Mouse (Mus musculus) heart, embryonic 11.5 days (tissue): ENCODE data around the gene Lingo1. TPM values are rescaled to one million over a fixed set of nuclear protein-coding genes. Genes with fewer than 3 reads are reported as not detected.

ENCODE experiments used
- ATAC-seq: fragments of 200-750 bp; cut with Nextera tagmentation; replicated peaks from 2 replicates; pipeline ENCODE4 v1.8.0; 2017; ENCODE audit warnings: moderate library complexity; ENCODE audit not compliant: insufficient number of reproducible peaks, low FRiP score, low TSS enrichment
- H3K27ac ChIP-seq: fragments of 300-500 bp; sonication (generic); 2 replicates; pipeline ENCODE4 v1.5.1; 2014; ENCODE audit warnings: mild to moderate bottlenecking, low read depth, low read length
- H3K27me3 ChIP-seq: fragments of 300-500 bp; sonication (generic); 2 replicates; pipeline ENCODE4 v1.6.1; 2014; ENCODE audit warnings: mild to moderate bottlenecking, low read length, mixed read lengths; ENCODE audit not compliant: control insufficient read depth, insufficient read depth
- H3K36me3 ChIP-seq: fragments of 300-500 bp; sonication (generic); 2 replicates; pipeline ENCODE4 v1.6.1; 2014; ENCODE audit warnings: mild to moderate bottlenecking, low read length, moderate library complexity, mixed read lengths; ENCODE audit not compliant: control insufficient read depth, insufficient read depth
- H3K4me1 ChIP-seq: fragments of 300-500 bp; sonication (generic); 2 replicates; pipeline ENCODE4 v1.6.1; 2014; ENCODE audit warnings: low read length; ENCODE audit not compliant: control insufficient read depth, insufficient read depth
- H3K4me2 ChIP-seq: fragments of 300-500 bp; sonication (generic); 2 replicates; pipeline ENCODE4 v1.6.1; 2014; ENCODE audit warnings: mild to moderate bottlenecking, moderate library complexity
- H3K4me3 ChIP-seq: fragments of 300-500 bp; sonication (generic); 2 replicates; pipeline ENCODE4 v1.5.1; 2014; ENCODE audit warnings: low read depth, low read length
- H3K9ac ChIP-seq: fragments of 300-500 bp; sonication (generic); 2 replicates; pipeline ENCODE4 v1.6.1; 2014; ENCODE audit warnings: mild to moderate bottlenecking, low read depth, low read length, moderate library complexity
- H3K9me3 ChIP-seq: fragments of 300-500 bp; sonication (generic); replicated peaks from 2 replicates; pipeline ENCODE4 v1.6.1; 2016; ENCODE audit warnings: low read length; ENCODE audit not compliant: control insufficient read depth
- WGBS: fragments of 180-500 bp; shearing (Covaris S2); extraction: QIAGEN DNeasy Blood & Tissue Kit; methylation state at CpG from one replicate; pipeline ENCODE4 v1.1.7; 2014; ENCODE audit not compliant: insufficient replicate concordance; 5-methylcytosine and 5-hydroxymethylcytosine counted together
- polyA plus RNA-seq: library from polyadenylated mRNA; unstranded; fragments of >200 nt; fragmentation: Nextera tagmentation; extraction: Ambion mirVana; gene quantifications from 2 replicates; pipeline ENCODE4 v1.2.1, GENCODE M21; 2014

Lingo1 gene
- polyA plus RNA-seq, 1 experiment from 2014 or later = 2.4 TPM

DNA sequence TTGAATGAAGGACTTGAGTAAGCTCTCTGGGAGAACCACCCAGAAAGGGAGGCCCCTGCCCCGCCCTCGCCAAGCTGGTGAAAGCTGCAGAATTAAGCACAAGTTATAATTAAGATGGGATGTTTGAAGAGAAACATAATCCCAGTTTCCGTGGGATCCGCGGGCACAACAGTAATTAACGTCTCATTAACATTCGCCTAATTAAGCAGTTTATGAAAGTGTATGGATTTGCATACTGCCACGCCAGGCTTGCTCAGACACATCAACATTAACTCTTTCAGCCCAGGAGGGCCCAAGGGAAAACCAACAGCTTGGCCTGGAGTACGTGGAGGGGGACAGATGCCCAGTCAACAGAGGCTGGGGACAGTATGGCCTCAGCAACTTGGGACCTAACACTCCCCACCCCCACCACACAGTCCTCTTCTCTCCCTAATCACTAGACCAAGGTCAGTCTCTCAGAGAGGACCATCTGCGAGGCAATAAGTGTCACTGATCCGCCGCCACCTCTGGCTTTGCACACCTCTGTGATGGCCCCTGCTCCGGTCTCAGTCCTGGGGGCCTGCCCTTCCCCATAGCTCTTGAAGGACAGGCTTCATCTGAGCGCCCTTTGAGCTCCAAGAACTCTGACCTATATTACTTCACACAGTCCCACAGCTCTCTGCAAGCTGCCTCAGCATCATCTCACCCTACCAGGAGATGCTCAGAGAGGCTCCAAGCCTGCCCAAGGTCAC is 49.9 kb downstream of the Lingo1 start:
- H3K9me3 ChIP-seq = no peaks in the 10 kb centered on the region
- H3K4me2 ChIP-seq = no peak overlapping the region
- H3K36me3 ChIP-seq = no peaks in the 10 kb centered on the region
- H3K27me3 ChIP-seq = 0 out of 2 replicates have a peak, but pooled peaks cover 4% of the 10 kb centered on the region
- H3K9ac ChIP-seq = no peak overlapping the region
- H3K27ac ChIP-seq = no peak overlapping the region
- no peak for ATAC-seq
- no peak overlapping the region for H3K4me3 ChIP-seq
- WGBS = 66% methylated on average over 14 of the region's 14 CpGs
- no peaks in the 10 kb centered on the region for H3K4me1 ChIP-seq

DNA sequence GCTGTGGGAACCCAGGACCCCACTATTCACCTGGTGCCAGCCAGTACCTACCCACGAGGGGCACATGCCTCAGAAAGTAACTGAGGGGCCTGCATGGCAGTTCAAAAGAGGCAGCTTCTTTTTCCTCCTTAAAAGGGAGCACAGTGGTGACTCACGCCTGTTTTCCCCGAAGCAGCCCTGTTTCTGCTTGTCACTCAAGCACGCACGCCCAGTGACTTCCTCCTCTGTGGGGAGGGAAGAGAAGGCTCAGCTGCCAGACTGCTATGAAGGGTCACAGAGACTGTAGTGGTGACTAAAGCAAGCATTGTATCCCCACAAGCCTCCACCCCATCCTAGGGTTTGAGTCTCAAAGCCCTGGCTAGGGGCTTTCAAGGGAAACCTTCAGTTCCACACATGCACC is 51.9 kb downstream of the Lingo1 start:
- Histone ChIP-seq H3K4me3 (no peak overlapping the region), H3K9ac (no peak overlapping the region), H3K4me2 (no peak overlapping the region), H3K4me1 (no peaks in the 10 kb centered on the region), H3K36me3 (no peaks in the 10 kb centered on the region), H3K9me3 (no peaks in the 10 kb centered on the region), H3K27me3 (0 out of 2 replicates have a peak, but pooled peaks cover 4% of the 10 kb centered on the region), H3K27ac (no peak overlapping the region)
- ATAC-seq = no peak
- WGBS = 24% methylated on average over 5 of the region's 5 CpGs

GRCm38 (mm10) chr9:56739181-56739737 is 57.0 kb downstream of the Lingo1 start:
- no peak overlapping the region for H3K9ac ChIP-seq
- H3K4me3 ChIP-seq = no peak overlapping the region
- no peaks in the 10 kb centered on the region for H3K9me3 ChIP-seq
- H3K4me1 ChIP-seq = no peaks in the 10 kb centered on the region
- no peak overlapping the region for H3K27ac ChIP-seq
- WGBS = 61% methylated on average over 5 of the region's 5 CpGs
- H3K4me2 ChIP-seq = no peak overlapping the region
- no peaks in the 10 kb centered on the region for H3K36me3 ChIP-seq
- no peak for ATAC-seq
- no peaks in the 10 kb centered on the region for H3K27me3 ChIP-seq

GRCm38 (mm10) chr9:56738261-56739171 is 57.8 kb downstream of the Lingo1 start:
- no peaks in the 10 kb centered on the region for H3K27me3 ChIP-seq
- no peak for ATAC-seq
- H3K36me3 ChIP-seq = no peaks in the 10 kb centered on the region
- H3K9ac ChIP-seq = no peak overlapping the region
- H3K27ac ChIP-seq = no peak overlapping the region
- 41% methylated on average over 9 of the region's 9 CpGs for WGBS
- no peaks in the 10 kb centered on the region for H3K9me3 ChIP-seq
- H3K4me3 ChIP-seq = no peak overlapping the region
- no peak overlapping the region for H3K4me2 ChIP-seq
- no peaks in the 10 kb centered on the region for H3K4me1 ChIP-seq

DNA sequence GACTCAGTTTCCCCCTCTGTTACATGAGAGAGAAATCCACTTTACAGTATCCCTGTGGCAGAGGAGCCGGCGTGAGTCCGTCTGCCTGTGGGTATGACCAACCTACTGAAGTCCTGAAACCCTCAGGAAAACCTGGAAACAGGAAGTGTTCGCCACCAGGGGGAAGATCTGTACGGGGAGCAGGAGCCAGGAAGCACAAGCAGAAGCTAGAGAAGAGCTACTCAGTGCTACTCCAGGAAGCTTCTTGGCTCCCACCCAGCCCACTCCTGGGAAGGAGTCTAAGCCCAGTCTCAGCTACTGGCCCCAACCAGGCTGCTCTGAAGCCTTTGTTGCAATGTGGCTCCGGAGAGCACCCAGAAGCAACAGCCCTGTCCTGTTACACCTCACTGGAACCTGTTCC is 61.9 kb downstream of the Lingo1 start:
- no peaks in the 10 kb centered on the region for H3K36me3 ChIP-seq
- no peak overlapping the region for H3K4me2 ChIP-seq
- 61% methylated on average over 6 of the region's 6 CpGs for WGBS
- H3K4me1 ChIP-seq = no peaks in the 10 kb centered on the region
- H3K9me3 ChIP-seq = no peaks in the 10 kb centered on the region
- H3K4me3 ChIP-seq = no peak overlapping the region
- H3K27ac ChIP-seq = no peak overlapping the region
- no peak for ATAC-seq
- H3K9ac ChIP-seq = no peak overlapping the region
- no peaks in the 10 kb centered on the region for H3K27me3 ChIP-seq

- Histone ChIP-seq H3K9ac (no peak overlapping the region), H3K4me3 (no peak overlapping the region), H3K27me3 (peaks cover 14% of the 10 kb centered on the region), H3K4me2 (no peak overlapping the region), H3K36me3 (no peaks in the 10 kb centered on the region), H3K9me3 (no peaks in the 10 kb centered on the region), H3K4me1 (no peaks in the 10 kb centered on the region), H3K27ac (no peak overlapping the region)
- WGBS = 29% methylated on average over 2 of the region's 2 CpGs
- ATAC-seq = no peak
Measured at GRCm38 (mm10) chr9:56730997-56731396, 65.3 kb downstream of the Lingo1 start.

GRCm38 (mm10) chr9:56729145-56729544 is 67.1 kb downstream of the Lingo1 start:
- H3K27me3 ChIP-seq = peaks cover 14% of the 10 kb centered on the region
- H3K4me3 ChIP-seq = no peak overlapping the region
- no peak overlapping the region for H3K9ac ChIP-seq
- no peaks in the 10 kb centered on the region for H3K36me3 ChIP-seq
- H3K9me3 ChIP-seq = no peaks in the 10 kb centered on the region
- 25% methylated on average over 2 of the region's 2 CpGs for WGBS
- H3K27ac ChIP-seq = no peak overlapping the region
- no peaks in the 10 kb centered on the region for H3K4me1 ChIP-seq
- ATAC-seq = no peak
- no peak overlapping the region for H3K4me2 ChIP-seq

DNA sequence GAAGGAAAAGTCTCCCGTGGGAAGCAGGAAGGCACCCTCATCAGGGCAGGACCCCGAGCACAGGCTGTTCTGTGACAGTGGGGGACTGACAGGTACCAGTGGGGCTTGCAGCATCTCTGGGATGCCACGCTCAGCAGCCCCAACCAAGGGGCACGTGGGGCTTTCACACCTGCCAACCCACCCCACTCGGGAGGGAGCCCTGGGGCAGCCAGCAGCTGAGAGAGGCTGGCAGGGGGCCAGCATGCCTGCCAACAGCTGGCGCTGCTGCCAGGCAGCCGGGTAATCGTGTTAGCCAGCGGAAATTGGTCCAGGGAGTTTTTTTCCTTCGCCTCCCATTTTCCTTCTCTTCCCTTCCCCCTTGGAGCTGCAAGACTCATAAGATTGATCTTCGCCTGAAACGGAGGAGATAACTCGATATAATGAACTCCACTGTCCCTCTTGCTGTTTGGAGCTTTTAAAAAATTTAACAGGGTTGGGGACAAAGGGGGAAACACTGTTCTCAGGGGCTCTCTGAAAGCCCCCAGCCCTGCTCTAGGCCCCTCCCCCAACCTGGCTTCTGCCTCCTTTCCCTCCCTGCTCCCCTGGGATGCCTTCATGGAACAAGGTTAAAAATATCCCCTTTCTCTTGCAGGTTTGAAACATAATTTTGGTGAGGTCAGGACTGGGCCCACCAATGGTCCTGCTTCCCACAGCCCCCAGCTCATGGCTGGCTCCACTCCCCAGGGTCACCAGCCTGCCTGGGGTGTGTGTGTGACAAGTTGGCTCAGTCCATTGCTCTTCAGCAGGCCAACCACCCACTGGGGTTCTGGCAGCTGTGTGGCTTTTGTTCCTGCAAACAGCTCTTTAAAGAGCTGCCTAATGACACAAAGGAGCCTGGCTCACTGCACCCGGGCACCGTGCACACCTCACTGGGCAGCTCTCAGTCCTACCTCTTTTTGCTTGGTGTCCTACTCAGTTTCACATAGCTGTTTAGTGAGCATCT is 68.3 kb downstream of the Lingo1 start:
- no peaks in the 10 kb centered on the region for H3K36me3 ChIP-seq
- H3K27ac ChIP-seq = no peak overlapping the region
- WGBS = 41% methylated on average over 15 of the region's 15 CpGs
- no peaks in the 10 kb centered on the region for H3K9me3 ChIP-seq
- no peak overlapping the region for H3K4me3 ChIP-seq
- no peak for ATAC-seq
- peaks cover 14% of the 10 kb centered on the region for H3K27me3 ChIP-seq
- H3K4me2 ChIP-seq = no peak overlapping the region
- no peaks in the 10 kb centered on the region for H3K4me1 ChIP-seq
- no peak overlapping the region for H3K9ac ChIP-seq
